Mouse (Mus musculus): ENCODE data around the gene Zfp72. TPM values are rescaled to one million over a fixed set of nuclear protein-coding genes. Genes with fewer than 3 reads are reported as not detected.
A peak's percentile ranks its signal among the peaks of the same experiment; 100 is the strongest.

Zfp72 gene
- total RNA-seq (2021), result 1 to 10 TPM; 3.8 to 5.1 TPM

- intact Hi-C loops (cut with DNase I), result no loop called here
- peak; percentile 76 to 80 for DNase-seq (ENCODE audit: low spot score in 2 of 2)
These were observed at the start of gene Zfp72 for GRCm38 (mm10) chr13:74390371-74390990. Zfp72 (minus strand) TSS chr13:74390836.

GRCm38 (mm10) chr13:74439895-74440294 is 49.3 kb upstream of the Zfp72 start:
- intact Hi-C loops (cut with DNase I), result no loop called here
- DNase-seq (ENCODE audit: low spot score in 2 of 2), result no peak

GRCm38 (mm10) chr13:74399298-74399839 is 8.7 kb upstream of the Zfp72 start, which contains the start of gene Ftl1-ps1:
Ftl1-ps1 (plus strand) TSS chr13:74399694.
- DNase-seq (ENCODE audit: low spot score in 2 of 2), result no peak
- intact Hi-C loops (cut with DNase I), result no loop called here

GRCm38 (mm10) chr13:74391156-74391555 is 520 bp upstream of the Zfp72 start:
- DNase-seq (ENCODE audit: low spot score in 2 of 2), result no peak
- intact Hi-C loops (cut with DNase I), result no loop called here

GRCm38 (mm10) chr13:74389730-74390129 is 906 bp downstream of the Zfp72 start:
- no peak for DNase-seq (ENCODE audit: low spot score in 2 of 2)
- intact Hi-C loops (cut with DNase I), result no loop called here

- no peak for DNase-seq (ENCODE audit: low spot score in 2 of 2)
- intact Hi-C loops (cut with DNase I), result no loop called here
These were observed 8.3 kb downstream of the Zfp72 start for GRCm38 (mm10) chr13:74382289-74382688.

GRCm38 (mm10) chr13:74381533-74382276 is 8.9 kb downstream of the Zfp72 start:
- no peak for DNase-seq (ENCODE audit: low spot score in 2 of 2)
- intact Hi-C loops (cut with DNase I), result no loop called here

GRCm38 (mm10) chr13:74363859-74364235 is 26.8 kb downstream of the Zfp72 start, which contains the start of gene Lrrc14b:
Lrrc14b (minus strand) TSS chr13:74364005.
- DNase-seq (ENCODE audit: low spot score in 2 of 2), result no peak
- intact Hi-C loops (cut with DNase I), result no loop called here

- intact Hi-C loops (cut with DNase I), result no loop called here
- no peak for DNase-seq (ENCODE audit: low spot score in 2 of 2)
These were observed 27.3 kb downstream of the Zfp72 start for GRCm38 (mm10) chr13:74363176-74363858.

- intact Hi-C loops (cut with DNase I), result no loop called here
- no peak for DNase-seq (ENCODE audit: low spot score in 2 of 2)
These were observed 28.4 kb downstream of the Zfp72 start for GRCm38 (mm10) chr13:74362218-74362617.

GRCm38 (mm10) chr13:74356491-74356890 is 34.1 kb downstream of the Zfp72 start:
- DNase-seq (ENCODE audit: low spot score in 2 of 2), result no peak
- intact Hi-C loops (cut with DNase I), result no loop called here

GRCm38 (mm10) chr13:74350435-74350906 is 40.2 kb downstream of the Zfp72 start:
- intact Hi-C loops (cut with DNase I), result no loop called here
- no peak for DNase-seq (ENCODE audit: low spot score in 2 of 2)

GRCm38 (mm10) chr13:74349566-74350434 is 40.8 kb downstream of the Zfp72 start, which contains the start of the genes Sdha and Ccdc127:
Sdha (minus strand) TSS chr13:74350280.
Ccdc127 (plus strand) TSS chr13:74350309.
- intact Hi-C loops (cut with DNase I), result no loop called here
- DNase-seq (ENCODE audit: low spot score in 2 of 2), result peak; percentile 95

GRCm38 (mm10) chr13:74341036-74341435 is 49.6 kb downstream of the Zfp72 start:
- no peak for DNase-seq (ENCODE audit: low spot score in 2 of 2)
- intact Hi-C loops (cut with DNase I), result no loop called here

GRCm38 (mm10) chr13:74329321-74329720 is 61.3 kb downstream of the Zfp72 start:
- intact Hi-C loops (cut with DNase I), result no loop called here
- no peak for DNase-seq (ENCODE audit: low spot score in 2 of 2)
